Mouse (Mus musculus) embryonic fibroblast, embryonic 13.5 days (primary cell): Measurements from ENCODE around the gene Tnrc6b. TPM values are rescaled to one million over a fixed set of nuclear protein-coding genes. Genes with fewer than 3 reads are reported as not detected.
A peak's percentile ranks its signal among the peaks of the same experiment; 100 is the strongest.

Source experiments
- H3K27ac ChIP-seq: 2 replicates; pipeline ENCODE4 v1.5.1; 2012; ENCODE audit warnings: low read length, control low read depth, inconsistent platforms; ENCODE audit not compliant: insufficient read depth
- H3K4me1 ChIP-seq: 2 replicates; pipeline ENCODE4 v1.6.1; 2011; ENCODE audit warnings: low read length; ENCODE audit not compliant: control insufficient read depth, insufficient read depth
- H3K4me3 ChIP-seq: 2 replicates; pipeline ENCODE4 v1.5.1; 2011; ENCODE audit warnings: mild to moderate bottlenecking, control low read depth, low read length; ENCODE audit not compliant: insufficient read depth
- CTCF ChIP-seq: IDR thresholded peaks from 2 replicates; pipeline ENCODE4 v1.5.1; 2011; ENCODE audit warnings: mild to moderate bottlenecking, control low read depth, low read length, moderate library complexity, borderline replicate concordance; ENCODE audit not compliant: insufficient read depth
- POLR2A ChIP-seq: IDR thresholded peaks from 2 replicates; pipeline ENCODE4 v1.6.1; 2011; ENCODE audit warnings: low read depth, mild to moderate bottlenecking, control low read depth, low read length, moderate library complexity
- polyA plus RNA-seq: library from polyadenylated mRNA; stranded (reverse); fragments of >200 nt; gene quantifications from 2 replicates; pipeline ENCODE4 v1.2.4, GENCODE M21; 2011; ENCODE audit warnings: low read depth; ENCODE audit not compliant: missing spikeins, insufficient read length

Gene Tnrc6b
- polyA plus RNA-seq, 1 experiment = 37.0 TPM

- no peak overlapping the region for H3K27ac ChIP-seq
- TF ChIP-seq CTCF (no peak), POLR2A (no peak)
- H3K4me3 ChIP-seq = no peak overlapping the region
- peaks cover 4% of the 10 kb centered on the region for H3K4me1 ChIP-seq
These were observed 9.4 kb upstream of the Tnrc6b start for GRCm38 (mm10) chr15:80701481-80702257.

DNA sequence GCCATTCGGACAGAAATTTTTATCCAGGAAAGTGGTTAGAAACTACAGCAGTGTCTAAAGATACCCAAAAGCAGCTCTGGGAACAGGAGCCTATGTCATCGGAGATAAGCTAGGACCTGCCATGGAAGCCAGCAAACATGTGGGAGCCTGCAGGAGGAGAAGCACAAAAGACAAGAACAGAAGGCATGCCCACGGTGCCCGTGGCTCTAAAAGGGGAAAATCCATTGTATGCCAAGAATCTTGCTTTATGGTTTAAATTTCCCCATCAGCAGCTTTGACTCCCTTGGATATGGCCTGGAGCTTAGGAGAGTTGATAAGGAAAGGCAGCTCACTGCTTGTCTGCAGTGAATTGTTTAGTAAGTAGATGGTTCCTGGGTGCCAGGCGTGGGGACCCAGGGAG lies 8.2 kb upstream of the Tnrc6b start:
- Histone ChIP-seq H3K4me1 (peaks cover 6% of the 10 kb centered on the region), H3K27ac (no peak overlapping the region), H3K4me3 (no peak overlapping the region)
- TF ChIP-seq POLR2A (no peak), CTCF (no peak)

DNA sequence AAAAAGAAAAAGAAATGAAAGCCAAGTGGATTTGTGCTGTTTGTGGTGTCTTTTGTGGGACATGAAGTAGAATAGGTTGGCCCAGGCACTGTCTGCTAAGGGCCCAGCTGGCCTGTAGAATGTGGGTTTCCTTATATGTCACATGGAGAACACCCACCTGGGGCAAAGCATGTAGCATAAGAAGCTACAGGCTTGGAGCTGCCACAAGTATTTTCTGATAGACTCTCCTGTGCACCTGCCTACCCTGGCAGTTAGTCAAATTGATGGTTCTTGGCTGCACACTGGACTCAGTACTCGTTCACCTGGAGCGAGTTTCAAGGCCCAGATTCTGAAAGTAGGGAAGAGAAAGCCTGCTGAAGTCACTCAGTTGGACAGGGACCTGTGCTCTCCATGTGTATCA lies 7.6 kb upstream of the Tnrc6b start:
- H3K27ac ChIP-seq = no peak overlapping the region
- peaks cover 6% of the 10 kb centered on the region for H3K4me1 ChIP-seq
- H3K4me3 ChIP-seq = no peak overlapping the region
- TF ChIP-seq CTCF (no peak), POLR2A (no peak)

- H3K4me3 ChIP-seq = no peak overlapping the region
- TF ChIP-seq POLR2A (no peak), CTCF (peak; percentile 96)
- H3K27ac ChIP-seq = no peak overlapping the region
- peaks cover 6% of the 10 kb centered on the region for H3K4me1 ChIP-seq
These were observed 6.8 kb upstream of the Tnrc6b start for GRCm38 (mm10) chr15:80704267-80704666.

GRCm38 (mm10) chr15:80705828-80706549 lies 5.1 kb upstream of the Tnrc6b start:
- Histone ChIP-seq H3K4me3 (no peak overlapping the region), H3K27ac (peak overlapping the region; percentile 66)
- peak; percentile 60; the same call in 1 of the 2 replicates for TF ChIP-seq CTCF
- no peak for TF ChIP-seq POLR2A

GRCm38 (mm10) chr15:80706596-80706995 lies 4.5 kb upstream of the Tnrc6b start:
- H3K4me1 ChIP-seq = peaks cover 10% of the 10 kb centered on the region
- TF ChIP-seq POLR2A (no peak), CTCF (no peak)
- H3K27ac ChIP-seq = peak overlapping the region; percentile 83
- H3K4me3 ChIP-seq = no peak overlapping the region

More at GRCm38 (mm10) chr15:80705828-80706549, 5.1 kb upstream of the Tnrc6b start:
- H3K4me1 ChIP-seq = peaks cover 10% of the 10 kb centered on the region

DNA sequence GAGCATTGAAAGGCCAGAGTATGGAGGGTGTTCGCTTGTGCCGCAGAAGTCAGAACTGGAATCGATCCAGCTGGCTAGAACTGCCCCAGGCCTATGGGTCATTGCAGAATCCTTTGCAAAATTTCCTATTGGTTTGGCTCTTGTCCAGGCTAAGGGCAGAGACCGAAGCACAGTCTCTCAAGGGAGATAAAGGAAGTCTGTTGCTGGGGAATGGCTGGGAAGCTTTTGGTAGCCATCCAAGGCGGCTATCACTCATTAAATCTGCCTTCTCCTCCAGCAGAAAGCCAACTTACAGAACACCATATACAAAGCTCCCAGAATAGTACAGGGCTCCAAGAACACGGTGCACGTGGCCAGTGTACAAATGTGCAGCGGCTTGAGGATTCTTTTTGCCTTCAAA lies 4.0 kb upstream of the Tnrc6b start:
- H3K27ac ChIP-seq = peak overlapping the region; percentile 90
- H3K4me1 ChIP-seq = peaks cover 10% of the 10 kb centered on the region
- no peak for TF ChIP-seq POLR2A
- no peak for TF ChIP-seq CTCF
- no peak overlapping the region for H3K4me3 ChIP-seq

DNA sequence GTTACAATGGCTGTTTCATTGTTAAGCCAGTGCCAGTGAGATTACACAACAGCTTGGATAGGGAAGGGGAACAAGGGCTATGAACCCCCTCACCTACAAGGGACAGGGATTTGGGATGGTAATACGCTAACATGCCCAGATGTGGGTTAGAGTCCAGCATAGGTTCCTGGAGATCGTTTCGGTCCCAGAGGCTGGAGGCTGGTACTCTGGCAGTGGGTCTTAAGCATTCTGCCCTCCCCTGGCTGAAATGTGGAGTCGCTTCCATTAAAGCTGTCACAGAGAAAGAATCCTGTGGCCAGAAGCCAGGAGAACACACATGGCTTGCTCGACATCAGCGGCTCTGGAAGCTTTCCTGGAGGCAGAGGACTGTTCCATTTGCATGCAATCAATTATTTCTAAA lies 1.5 kb upstream of the Tnrc6b start:
- TF ChIP-seq CTCF (no peak), POLR2A (no peak)
- peak overlapping the region; percentile 36; the same call in 1 of the 2 replicates for H3K27ac ChIP-seq
- H3K4me1 ChIP-seq = peaks cover 10% of the 10 kb centered on the region
- H3K4me3 ChIP-seq = no peak overlapping the region

DNA sequence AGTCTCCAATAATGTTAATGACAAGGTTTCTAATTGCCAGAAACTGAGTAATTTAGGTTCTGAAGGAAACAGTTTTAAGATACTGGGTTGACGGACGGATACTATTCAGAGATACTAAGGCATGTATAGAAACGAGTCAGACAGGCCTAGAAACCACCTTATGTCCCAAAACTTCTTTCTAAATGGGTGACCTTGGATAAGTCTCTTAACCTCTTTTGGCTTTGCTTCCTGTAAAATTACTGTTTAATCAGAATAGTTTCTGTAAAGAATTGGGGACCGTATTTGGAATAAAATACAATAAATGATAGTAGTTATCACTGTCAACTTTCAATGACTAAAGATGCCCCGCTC lies 881 bp upstream of the Tnrc6b start:
- TF ChIP-seq POLR2A = no peak
- TF ChIP-seq CTCF = no peak

More for the DNA sequence above, 881 bp upstream of the Tnrc6b start:
- Histone ChIP-seq H3K27ac (peak overlapping the region; percentile 45; the same call in 1 of the 2 replicates), H3K4me1 (peaks cover 10% of the 10 kb centered on the region), H3K4me3 (no peak overlapping the region)
